Mouse (Mus musculus): ENCODE measurements around the gene Oscp1.

- TF ChIP-seq SRF (IDR thresholded peaks at IDR 0.05; ENCODE audit: control insufficient read depth, insufficient read length, low read depth) (no peak), USF1 (IDR thresholded peaks at IDR 0.05; ENCODE audit: low read depth) (no peak), POLR2A (IDR thresholded peaks at IDR 0.05; ENCODE audit: insufficient read length, low read depth) (no peak), E2F4 (IDR thresholded peaks at IDR 0.05; ENCODE audit: insufficient read depth) (no peak)
Measured at GRCm38 (mm10) chr4:126109613-126110373, 51.4 kb downstream of the Oscp1 start.
